Mouse (Mus musculus) A20 (cell line): Measurements from ENCODE around the gene Tectb.
"Not testable (repeated sequence)": the region's sequence is repeated elsewhere in the genome, so short reads cannot be mapped to it uniquely, and the experiment has no call there.

Experiments used
- DNase-seq: peaks from one replicate; pipeline ENCODE4 v3.0.0-alpha.2; 2011; ENCODE audit warnings: low read depth, low spot score

Tectb gene

GRCm38 (mm10) chr19:55165183-55165865 lies 15.2 kb upstream of the Tectb start:
- no peak for DNase-seq

DNA sequence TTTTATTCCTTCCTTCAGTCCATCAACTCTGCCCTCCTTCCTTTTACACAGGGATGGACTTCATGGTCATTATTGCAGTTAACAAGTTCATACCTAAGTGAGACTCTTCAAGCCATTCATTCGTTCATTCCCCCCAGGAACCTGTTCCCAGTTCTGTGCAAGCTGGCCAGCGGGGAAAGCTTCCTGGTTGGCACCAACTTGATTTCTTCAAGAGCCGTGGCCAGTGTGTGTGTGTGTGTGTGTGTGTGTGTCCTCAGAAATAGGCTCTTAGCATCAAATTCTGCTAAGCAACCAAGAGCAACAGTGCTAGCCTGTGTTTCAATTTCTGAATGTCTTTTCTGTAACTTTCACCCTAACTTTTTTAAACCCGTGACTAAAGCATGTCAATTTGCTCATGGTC lies 14.6 kb upstream of the Tectb start:
- DNase-seq = no peak

DNA sequence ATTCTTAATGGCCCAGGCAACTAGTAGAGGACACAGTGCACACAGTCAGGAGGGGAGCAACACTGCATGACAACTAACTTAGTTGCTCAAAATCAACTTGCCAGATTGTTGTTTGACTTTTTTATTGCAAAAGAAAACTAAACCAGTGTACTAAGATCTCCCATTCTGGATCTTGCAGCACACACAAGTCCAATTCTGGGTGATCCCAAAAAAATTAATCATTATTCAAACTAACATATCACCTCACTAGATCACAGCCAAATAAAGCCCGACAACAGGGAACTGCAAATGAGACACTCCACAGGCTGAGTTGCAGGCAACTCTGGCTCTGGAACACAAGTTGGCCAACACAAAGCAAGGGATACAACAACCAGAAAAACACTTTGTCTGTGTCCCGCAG lies 13.8 kb upstream of the Tectb start:
- no peak for DNase-seq

DNA sequence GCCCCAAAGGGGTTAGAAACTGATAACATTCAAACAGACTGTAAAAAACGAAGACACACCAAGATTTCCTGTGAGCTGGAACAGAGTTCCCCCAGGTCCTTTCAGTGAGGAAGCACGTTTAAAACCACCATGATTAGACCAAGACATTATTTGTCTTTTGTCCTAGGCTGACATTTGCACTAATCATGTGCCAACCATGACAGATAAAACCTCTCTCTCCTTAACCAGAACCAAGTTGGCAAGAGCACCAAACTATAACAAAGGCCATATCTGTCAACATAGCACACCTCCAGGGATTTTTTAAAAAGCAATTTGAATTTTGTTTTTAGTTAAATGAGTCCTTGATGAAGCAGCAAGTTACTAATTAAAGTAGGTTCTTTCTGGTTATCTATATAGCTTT lies 12.8 kb upstream of the Tectb start:
- DNase-seq = no peak

DNA sequence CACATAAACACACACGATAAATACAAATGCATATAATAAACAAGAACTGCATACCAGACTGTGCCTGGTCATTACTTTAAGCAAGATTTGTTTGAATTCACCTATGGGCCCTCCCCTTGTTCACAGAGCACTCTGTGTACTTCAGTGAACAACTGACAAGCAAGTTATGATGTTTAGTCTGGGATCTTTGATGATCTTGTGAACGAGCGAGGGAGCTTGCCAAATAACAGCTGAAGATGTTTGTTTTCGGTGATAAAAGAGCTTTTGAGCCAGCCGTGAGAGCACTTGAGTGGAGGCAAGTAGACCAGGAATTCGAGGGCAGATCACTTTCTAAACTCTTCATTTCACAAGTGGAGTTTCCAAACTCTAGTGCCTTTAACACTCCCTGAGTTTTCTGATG lies 12.2 kb upstream of the Tectb start:
- DNase-seq = no peak

GRCm38 (mm10) chr19:55169236-55169729 lies 11.2 kb upstream of the Tectb start:
- not testable (repeated sequence) for DNase-seq

GRCm38 (mm10) chr19:55170399-55170798 lies 10.1 kb upstream of the Tectb start:
- no peak for DNase-seq

DNA sequence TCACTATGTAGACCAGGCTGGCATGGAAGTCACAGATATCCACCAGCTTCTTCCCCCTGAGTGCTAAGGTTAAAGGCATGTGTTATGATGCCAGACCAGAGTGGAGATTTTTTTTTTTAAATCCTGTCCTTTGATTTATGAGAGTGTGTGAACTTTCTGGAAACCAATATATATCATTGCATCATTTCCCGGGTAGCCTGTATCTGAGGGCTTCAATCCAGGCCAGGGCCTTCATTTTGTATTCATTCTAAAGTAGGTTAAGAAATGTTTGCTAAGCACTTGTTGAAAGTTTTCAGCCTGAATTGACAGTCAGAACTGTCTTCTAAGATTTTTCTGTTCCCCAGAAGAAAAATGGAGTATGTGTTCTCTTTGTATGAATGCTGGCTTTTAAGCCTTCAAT lies 8.9 kb upstream of the Tectb start:
- no peak for DNase-seq

DNA sequence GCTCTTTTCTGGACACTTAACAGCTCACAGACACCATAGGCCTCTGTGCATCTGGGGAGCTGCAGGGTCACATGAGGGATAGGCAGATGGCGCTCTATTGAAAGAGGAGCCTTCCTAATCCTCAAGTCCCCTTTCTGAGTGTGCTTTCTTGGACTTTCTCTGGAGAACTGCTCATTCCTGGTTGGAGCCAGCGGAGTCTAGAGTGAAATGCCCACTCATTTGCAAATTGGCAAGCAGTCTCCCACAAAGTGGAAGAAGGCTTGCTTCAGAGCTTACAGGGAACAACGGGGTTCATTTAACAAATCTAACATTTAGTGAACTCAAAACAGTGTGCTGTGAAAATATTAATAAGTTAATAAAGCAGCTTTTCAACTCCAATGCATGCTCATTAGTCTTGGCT lies 3.4 kb upstream of the Tectb start:
- no peak for DNase-seq

DNA sequence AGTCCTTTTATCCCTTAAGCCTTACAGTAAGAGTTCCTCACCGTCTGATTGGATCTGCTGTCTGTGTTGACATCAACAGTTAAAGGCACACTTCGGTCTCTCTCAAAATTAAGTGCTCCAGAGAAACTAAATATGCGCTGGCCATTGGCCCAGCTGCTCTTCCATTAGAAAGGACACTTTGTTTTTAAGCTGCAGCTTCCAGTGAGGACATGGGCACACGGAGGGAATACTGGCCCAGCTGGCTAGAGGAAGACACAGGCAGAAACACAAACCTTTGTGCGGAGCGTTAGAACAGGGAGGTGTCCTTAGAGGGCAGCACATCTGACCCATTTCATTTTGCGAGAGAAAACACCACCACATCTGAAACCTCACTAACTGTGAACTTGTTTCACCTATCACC lies 3.9 kb downstream of the Tectb start:
- DNase-seq = no peak

GRCm38 (mm10) chr19:55185074-55185473 lies 4.5 kb downstream of the Tectb start:
- no peak for DNase-seq

- DNase-seq = no peak
These were observed 5.1 kb downstream of the Tectb start for GRCm38 (mm10) chr19:55185651-55186050.

DNA sequence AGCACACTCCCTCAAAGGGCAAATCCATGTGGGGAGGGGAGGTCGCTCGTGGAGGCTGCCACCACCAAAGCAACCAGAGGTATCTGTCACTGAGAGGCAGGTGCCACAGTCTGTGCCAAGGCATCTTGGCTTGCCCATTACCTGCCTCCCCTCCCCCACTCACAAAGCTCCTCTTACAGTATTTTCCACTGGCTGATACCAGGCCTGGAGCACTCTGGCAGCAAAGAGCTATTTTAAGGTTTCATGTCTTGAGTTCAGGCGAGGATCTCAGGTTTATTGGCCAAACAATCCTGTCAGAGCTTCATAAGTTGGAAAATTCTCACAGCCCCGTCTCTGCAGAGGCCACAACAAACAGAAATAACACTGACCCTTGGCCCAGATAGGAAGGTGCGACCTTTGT lies 9.5 kb downstream of the Tectb start:
- no peak for DNase-seq

- no peak for DNase-seq
These were observed 11.1 kb downstream of the Tectb start for GRCm38 (mm10) chr19:55191596-55191995.

GRCm38 (mm10) chr19:55192254-55192945 lies 11.9 kb downstream of the Tectb start:
- DNase-seq = no peak

DNA sequence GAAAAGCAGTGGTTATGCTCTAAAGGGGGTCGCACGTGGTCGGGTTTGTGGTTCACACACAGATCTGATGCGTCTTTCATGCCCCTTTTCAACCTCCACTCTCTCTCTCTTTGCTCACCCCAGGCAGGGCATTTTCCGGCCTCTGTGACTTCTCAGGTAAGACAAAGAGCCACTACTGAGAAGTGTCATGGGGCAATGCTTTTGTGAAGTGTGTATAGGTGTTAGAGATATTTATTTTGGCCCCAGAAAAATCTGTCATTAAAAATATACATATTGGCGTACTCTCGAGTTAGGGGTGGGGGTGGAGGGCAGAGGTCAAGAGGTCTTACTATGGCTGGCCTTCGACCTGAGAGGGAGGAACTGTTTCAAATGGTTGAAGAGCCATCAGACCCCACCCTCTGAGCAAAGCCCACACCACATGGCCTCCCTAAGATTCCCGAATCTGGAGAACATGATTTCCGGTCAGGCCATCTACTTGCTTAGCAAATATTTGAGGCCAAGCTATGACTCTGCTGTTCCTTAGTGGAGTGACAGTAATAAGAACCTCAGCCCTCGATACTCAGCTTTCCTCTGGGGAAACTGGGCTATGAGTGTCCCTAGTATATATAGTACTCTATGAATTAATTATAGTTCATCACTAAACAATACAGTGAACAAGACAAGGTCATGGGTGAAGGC lies 13.3 kb downstream of the Tectb start:
- DNase-seq = no peak

DNA sequence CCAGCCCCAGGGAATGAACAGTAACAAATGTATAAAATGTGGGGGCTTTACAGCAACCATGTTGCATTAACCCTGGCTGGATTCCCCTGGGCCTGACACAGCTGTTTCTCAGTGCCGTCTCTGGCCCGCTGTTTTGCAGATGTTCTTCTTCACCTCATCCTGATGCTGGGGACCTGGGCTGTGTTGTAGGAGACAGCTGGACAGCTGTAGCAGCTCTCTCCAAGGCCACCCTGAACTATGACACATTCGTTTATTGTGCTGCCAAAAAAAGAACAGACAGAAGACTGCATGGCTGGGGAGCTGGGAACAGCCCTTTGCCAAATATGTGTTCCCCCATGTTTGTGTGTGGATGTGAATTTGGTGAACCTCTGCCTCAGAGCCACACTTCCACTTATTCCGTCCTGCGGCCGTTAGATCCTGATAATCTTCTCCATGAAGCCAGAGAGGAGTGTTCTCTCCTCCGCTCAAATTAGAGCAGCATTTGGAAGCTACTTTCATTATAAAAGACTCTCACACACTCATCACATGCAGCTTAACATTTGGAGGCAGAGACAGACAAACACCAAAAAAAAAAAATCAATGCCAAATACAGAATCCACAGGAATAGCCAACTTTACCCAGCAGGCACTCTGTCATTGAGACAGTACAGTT lies 14.1 kb downstream of the Tectb start:
- DNase-seq = no peak

- no peak for DNase-seq
These were observed 15.0 kb downstream of the Tectb start for GRCm38 (mm10) chr19:55195574-55195973.

- DNase-seq = peak; percentile 41
These were observed 17.8 kb downstream of the Tectb start for GRCm38 (mm10) chr19:55198303-55198702.

- DNase-seq = peak; percentile 54
These were observed 26.1 kb downstream of the Tectb start for GRCm38 (mm10) chr19:55206482-55207138.

DNA sequence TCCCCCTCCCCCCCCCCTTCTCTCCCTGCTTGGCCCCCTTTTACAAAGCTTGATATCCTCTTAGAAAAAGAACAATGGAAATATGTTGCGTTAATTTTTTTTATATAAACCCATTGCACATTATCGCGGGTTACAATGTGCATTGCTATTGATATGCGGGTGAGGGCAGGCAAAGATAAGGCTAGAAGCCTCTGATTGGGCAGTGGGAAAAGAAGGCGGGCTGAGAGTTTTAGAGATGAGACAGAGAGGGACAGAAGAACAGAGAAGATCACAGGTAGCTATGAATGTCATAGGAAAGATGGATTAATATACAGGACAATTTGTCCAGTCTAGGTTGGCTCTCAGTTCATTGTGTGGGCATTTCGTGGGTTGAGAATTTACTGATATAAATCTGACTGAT lies 26.7 kb downstream of the Tectb start:
- DNase-seq = no peak
